Mouse (Mus musculus) activated CD4-positive, CD25-positive, alpha-beta regulatory T cell, adult 4 months (primary cell): ENCODE measurements at regions not wholly inside any gene's neighbourhood (a gene's known extent, or its start where the extent isn't known, plus 50 kb on each side); places are given as distances from the start of the nearest gene placed in this dataset.

Experiments used
- ATAC-seq: one replicate; pipeline ENCODE4 v1.8.0; 2017

DNA sequence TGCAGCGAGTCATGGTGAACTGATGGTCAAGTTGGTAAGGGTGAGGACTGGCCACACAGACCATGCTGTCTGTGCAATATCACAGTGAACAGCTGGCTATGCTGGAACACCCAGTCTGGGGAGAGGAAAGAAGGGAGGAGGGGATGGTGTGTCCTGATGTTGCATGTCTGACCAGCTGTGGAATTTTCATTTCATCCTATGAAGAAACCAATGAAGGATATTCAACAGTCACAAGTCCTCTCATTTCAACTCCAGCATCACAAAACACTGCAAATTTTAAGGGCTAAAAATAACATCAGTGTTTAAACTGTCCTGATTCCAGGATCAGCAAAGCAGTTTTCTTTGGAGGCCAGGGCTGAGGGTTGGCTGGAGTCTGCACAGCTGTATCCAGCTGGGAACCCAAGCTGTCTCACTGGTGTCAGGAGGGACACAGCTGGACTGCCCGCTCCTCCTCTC lies 503.7 kb upstream of the Nox3 start:
- no peak for ATAC-seq

DNA sequence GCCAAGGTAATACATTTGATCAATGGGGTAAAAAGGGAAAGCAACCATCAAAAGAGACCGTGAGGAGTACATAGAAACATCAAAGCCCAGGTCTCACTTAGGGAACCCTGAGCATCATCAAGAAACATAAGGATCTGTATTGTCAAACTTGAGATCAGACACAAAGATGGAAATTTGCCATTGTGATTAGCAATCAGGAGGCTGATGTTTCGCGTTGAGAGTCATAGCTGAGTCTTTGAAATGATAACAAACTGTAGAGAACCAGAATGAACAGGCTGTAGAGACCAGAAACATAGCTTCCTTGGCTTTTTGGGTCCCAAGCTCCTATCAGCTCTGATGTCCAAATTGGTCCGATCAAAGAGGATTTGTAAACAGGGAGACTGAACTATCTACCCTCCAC lies 505.2 kb upstream of the Nox3 start:
- ATAC-seq: no peak

DNA sequence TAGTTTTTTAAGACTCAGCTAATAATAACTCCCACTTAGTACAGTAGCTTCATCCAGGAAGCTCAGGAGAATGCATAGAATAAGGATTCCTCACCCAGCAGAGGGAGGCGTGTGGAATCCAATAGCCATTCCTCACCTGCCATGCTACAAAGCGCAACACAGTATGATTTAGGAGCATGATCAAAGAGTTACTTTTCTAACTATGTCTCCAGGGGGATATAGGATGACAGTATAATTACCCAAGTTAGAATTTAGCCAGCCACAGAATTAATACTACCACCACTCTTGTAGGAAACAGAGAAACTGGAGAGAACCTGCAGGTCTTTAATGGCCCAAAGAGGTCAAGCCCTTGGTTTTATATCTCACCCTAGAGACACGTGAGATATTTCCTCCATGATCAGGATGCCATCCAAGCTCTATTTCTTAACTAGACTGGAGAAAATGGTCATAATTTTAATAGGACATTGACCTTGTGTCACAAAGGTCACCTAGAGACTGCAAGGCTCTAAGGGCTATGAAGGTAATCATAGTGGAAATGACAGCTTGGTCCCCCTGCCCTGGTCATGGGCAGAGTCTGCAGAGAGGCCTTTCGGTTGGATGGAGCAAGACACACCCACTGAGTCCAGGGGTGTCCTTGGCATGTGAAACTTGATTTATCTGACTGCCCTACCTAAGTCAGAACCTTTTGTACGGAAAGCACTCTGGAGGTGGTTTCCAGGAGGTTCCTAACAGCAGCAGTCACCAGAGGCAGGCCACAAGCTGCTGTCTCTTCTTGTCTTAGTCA lies 512.3 kb upstream of the Nox3 start:
- ATAC-seq: no peak

DNA sequence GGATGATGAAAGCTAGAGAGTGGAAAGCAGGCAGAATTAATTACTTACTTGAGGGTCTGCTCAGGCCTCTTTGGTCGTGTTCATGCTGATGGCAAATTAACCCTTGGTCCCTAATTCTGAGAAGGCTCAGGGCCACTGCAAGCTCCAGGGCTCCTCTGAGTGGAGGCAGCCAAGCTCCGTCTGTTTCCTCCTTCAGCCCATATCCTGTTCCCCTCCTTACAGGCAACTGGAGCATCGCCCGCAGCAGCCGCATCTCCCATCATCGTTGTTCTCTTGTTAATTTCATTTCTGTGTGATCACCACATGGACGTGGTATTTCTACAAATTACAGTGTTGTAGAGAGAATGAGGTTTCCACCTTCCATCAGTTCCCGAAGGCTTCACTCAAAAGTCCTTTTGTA lies 513.6 kb upstream of the Nox3 start:
- no peak for ATAC-seq

DNA sequence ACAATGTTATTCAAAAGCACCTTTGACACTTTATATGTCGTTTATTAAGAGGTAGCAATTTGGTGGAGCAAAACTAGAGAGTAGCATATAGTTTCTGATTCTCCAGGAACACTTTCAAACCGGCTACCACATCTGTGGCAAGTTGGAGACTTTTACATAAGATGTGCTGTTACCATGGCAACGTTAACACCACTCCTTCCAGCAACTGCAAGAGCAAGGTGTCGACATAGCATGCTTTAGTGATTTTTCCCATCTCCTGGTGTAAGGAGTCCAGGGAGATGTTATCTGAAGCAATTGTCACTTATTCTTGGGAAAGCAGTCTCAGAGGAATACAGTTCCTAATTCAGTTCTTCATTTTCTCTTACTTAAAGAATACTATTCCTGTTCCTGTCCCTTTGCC lies 516.5 kb upstream of the Nox3 start:
- no peak for ATAC-seq

DNA sequence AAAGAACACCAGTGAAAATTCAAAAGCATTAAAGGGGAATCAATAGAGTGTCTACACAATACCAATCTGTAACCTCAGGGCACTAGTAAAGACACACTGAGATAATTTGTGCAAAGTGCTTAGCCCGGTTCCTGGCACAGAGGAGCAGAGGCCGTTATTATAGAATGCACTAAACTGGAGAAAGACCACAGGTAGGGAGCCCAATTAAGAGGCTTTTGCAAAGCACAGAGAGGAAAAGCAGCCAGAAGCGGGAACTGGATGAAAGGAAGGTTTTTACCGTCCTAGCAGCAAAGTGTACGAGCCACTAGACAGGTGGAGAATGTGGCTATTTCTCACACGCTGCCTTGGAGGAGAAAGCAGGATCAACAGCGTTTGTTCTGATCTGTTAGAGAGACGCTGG lies 518.9 kb upstream of the Nox3 start:
- no peak for ATAC-seq

DNA sequence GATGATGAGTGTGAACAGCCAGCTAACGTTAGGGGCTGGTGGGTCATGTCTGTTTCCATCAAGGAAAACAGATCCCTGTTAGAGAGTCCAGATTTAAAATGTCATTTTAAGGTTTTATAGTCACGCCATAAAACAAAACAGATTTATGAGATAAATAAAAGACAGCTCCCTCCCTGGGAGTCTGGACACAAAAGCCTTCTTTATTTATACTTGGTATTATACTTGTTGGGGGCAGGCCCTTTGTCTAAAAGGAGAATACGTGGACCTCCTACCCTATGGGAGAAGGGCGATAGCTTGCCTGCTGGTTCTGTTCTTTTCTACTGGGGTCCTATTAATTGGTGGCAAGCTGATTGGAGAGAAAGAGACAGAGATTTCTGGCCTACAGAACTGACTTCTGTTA lies 520.1 kb upstream of the Nox3 start:
- no peak for ATAC-seq

DNA sequence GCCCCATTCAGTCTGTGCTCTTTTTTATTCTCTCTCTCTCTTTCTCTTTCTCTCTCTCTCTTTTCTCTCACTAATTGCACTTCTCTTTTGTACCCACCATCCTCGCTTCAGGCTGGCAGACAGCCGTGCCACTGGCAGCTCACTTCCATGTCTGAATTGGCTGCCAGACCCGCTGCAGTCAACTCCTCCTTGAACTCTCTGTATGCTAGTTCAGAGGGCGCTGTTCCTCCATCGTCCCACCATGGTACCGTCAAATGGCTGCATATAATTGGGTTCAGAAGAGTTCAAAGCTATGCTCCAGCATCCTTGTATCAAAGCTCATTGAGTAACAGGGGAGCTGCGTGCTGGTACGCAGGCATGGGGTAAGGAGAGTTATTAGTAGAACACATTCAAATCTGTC lies 520.7 kb upstream of the Nox3 start:
- no peak for ATAC-seq

DNA sequence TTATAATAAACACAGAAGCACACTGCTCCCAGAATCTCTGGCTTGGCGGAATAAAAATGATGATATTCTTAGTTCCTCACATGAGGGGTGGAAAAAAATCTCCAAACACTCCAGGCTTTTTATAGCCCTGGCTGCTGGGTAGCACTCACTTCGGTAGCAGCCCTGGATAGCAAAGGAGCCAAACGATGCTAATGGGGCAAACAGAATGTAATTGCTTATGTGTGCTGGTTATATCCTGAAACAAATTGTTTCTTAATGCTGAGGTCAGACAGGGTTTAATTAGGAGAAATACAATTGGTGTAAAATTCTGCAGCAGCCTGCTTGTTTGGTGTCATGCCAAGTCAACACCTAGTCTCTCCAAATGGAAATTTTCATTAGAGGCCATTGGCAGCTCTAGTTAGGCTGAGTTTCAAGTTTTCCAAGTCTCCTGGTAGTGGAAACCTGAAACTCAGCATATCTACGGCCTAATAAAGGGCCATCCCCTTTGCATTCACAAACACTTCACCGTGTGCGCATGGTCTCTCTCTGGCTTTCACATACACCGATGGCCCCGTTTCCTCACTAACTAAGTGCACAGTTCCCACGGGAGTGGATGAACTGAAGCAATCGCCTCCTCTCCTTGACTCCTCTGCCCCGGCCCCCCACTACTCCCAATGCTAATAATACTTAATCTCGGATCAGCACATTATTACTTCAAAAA lies 524.8 kb upstream of the Nox3 start:
- ATAC-seq: no peak

DNA sequence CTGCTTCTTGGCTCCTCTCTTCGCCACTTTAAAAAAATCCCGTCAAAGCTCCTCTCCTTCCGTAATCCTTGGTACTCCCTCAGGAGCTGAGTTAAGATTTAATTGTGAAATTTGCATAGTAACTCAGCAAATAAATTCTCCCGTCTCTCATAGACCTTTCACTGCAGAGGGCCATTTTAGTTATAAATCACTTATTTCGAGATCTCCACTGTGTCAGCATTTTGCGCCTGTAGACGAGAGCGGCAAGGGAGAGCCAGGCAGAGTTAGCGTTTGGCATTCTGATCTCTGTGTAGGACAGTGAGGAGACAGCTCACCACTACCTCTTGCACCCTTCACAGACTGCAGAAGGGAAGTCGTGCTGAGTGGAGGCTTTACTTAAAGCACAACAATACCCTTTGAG lies 531.8 kb upstream of the Nox3 start:
- no peak for ATAC-seq

DNA sequence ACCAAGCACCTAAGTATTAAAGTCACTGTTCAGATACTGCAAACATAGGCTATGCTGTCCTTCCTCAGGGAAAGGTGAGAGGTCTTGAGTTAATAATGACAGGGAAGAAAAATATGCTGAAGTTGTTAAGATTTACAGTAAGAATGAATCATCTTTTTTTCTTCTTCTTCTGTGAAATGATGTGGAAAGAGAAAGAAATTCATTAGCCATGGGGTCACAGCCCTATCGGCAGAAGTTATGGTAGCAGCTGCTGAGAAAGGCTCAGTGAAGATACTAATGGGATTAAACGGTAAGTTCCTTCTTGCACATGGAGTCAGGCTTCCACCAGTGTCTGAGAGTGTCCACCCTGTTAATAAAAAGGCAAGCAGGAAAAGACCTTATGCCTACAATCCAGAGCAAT lies 533.9 kb upstream of the Nox3 start:
- no peak for ATAC-seq

DNA sequence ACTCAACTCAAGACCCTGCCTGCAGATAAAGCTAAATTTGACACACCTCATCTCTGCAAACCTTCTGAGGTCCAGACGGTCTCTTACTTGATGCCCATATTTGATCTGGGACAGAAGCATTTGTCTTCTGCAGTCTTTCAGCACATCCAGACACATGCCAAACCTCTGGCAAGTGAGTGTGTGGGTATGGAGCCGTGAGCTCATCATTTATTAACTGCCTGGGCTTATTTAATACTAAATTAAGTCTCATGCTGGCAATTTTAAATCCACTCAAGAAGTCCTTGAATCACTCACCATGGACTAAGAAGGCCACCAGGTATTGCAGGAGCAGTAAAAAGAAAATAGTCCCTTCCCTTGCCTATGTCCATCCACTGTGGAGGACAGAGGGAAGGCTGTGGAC lies 554.4 kb upstream of the Nox3 start:
- no peak for ATAC-seq

DNA sequence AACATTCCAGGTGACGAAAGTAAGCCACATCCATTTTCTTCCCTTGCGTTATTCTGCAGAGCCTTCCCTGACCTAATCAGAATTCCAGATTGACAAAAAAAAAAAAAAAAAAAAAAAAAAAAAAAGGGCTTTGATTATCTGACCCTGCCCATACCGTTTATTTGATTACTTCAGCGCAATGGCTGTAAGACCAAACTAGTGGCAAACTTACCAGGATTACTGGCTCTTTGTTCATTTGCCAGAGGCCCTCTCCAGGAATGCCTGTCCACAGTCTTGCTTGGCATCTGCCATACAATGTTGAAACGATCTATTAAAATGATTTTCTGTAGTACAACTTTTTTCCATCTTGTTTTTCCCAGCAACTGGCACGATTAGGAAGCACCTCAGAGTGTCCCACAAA lies 569.4 kb upstream of the Nox3 start:
- no peak for ATAC-seq

DNA sequence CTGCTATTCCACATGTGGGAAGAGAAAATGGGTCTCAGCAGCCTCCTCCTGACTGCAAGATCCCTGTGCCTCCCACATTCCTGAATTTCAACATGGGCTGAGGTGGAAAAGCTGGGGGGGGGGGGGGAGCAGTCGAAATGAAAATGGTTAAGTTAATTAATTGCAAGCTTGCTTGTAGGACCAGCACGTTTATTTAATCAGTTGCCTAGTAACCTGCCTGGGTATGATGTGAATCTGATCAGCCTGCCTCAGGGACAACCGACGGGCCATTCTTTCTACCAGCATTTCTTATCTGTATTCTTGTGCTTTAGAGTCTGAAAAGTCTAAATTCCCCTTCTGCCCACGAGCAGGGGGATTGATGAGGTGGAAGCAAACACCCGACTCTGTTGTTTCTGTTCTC lies 569.9 kb upstream of the Nox3 start:
- ATAC-seq: no peak

DNA sequence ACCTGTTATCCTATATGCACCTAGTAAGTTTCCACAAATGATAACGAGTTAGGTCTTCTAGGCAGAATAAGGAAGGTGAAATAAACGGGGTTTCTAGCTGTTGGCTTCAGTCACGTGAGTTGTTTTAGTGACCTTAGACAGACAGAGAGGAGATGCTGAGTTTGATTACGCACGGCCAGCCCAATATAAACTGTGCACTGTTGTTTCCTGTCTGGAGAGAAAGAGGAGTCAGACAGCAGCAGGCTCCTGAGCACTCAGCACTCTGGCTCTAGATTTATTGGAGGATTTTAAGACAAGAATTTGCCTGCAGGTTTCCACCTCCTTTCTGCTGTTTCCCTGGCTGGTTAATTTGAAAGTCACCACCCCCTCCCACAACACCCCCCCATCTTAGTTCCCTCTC lies 570.4 kb upstream of the Nox3 start:
- no peak for ATAC-seq

DNA sequence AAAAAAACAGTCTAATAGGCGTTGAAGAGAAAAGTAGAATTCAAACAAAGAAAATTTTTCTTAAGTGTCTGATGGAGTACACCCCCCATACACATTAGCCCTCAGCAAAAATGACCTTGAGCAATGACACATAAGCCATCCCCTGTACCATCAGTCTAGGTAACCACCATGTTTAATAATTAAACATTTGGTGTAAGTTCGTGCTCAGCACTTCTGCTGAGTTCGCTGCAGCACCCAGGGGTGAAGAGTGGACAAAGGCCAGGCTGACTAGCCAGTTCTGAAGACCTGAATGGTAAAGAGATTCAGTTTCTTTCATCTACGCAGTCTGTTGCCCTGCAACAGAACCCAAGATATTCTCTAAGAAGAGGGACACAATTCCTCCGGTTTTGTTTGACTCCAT lies 572.3 kb upstream of the Nox3 start:
- no peak for ATAC-seq

DNA sequence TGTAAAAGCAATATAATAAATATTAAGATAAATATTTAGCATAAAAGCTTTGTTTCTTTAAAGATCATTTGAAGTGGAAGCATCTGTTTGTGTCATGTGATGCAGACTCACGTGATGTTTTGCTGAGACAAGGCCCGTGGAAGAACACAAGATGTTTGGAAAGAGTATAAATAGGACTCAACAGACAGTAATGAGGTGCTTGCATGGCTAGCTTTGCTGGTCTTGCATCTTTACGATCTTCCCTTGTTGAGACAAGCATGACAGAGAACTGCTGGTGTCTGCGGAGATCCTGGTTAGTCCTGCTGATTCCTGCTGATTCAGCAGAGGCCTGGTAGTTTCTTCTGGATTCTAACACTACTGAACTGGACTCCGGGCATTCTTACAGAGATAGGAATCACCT lies 576.4 kb upstream of the Nox3 start:
- no peak for ATAC-seq

DNA sequence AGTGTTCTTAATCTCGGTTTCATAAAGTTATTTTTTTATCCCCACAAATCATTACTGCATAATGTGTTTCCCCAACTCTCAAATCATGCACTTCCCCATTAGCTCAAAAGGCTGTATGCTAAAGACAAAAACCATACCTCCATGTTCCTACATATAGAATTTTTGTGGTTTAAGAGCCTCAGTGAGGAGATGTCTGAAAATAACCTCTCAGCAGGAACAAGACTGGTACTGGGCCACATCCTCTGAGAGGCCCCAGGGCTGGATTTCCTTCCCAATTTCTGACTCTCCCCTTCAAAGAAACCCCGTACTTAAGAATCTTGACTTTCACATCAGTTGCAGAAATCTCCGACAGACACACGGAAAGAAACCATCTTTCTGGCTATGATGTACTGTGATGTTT lies 580.7 kb upstream of the Nox3 start:
- ATAC-seq: no peak

DNA sequence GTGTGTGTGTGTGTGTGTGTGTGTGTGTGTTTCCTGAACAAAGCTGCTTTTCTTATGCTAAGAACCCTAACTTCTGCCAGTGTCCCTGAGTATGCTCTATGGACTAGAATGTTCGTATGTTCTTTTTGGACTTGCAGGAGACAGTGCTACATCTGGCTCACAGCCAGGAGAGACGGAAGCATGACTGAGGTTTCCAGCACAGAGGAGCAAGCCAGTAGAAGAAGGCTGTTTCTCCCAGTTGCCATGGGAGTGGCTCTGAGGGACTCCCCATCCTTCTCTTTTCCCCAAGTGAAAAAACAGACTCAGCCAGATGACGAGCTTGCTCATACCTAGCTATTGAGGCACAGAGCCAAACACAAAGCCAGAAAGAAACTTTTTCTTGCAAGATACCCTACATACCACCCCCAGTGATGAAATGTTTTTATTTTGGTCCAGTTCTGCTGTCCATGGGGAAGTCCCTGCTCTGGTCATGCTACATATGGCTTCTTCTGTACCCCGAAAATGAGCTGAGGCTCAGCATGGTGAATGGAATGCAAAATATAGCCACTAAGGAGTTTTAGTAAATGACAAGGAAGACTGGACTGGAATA lies 582.3 kb upstream of the Nox3 start:
- no peak for ATAC-seq

DNA sequence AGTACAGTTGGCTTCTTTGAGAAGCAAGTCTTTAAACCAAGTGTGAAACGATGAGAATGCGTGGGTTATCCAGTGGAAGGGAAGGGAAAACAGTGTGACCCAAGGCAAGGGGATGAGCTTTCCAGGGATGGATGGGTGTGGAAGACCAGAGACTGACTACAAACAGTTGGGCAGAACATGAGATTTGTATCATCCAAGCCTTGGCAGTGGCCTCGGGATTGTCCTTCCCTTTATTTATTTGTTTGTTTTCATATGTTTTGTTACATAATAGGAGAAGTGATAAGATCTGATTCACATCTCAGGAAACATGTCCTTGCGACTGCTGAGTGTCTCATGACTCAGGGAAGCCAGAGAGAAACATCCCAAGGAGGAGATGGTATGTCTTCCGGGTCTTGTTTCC lies 585.4 kb upstream of the Nox3 start:
- no peak for ATAC-seq

DNA sequence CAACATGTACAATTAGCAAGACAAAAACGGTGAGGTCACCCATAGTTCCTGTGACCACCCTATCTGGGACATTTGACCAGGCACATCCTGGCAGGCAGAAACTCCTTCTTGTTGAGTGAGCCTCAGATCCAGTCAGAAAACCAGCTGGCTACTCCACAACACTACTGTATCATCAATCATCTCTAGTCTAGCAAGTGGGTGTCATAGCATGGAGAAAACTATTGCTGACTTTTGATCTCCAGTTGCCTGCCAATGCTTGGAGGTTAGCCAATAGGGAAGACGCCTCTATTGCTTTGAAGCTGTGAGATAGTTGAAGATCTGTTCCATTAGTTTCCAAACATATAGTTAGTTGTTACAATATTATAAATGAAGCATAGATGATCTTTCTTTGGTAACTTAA lies 595.4 kb upstream of the Nox3 start:
- no peak for ATAC-seq

DNA sequence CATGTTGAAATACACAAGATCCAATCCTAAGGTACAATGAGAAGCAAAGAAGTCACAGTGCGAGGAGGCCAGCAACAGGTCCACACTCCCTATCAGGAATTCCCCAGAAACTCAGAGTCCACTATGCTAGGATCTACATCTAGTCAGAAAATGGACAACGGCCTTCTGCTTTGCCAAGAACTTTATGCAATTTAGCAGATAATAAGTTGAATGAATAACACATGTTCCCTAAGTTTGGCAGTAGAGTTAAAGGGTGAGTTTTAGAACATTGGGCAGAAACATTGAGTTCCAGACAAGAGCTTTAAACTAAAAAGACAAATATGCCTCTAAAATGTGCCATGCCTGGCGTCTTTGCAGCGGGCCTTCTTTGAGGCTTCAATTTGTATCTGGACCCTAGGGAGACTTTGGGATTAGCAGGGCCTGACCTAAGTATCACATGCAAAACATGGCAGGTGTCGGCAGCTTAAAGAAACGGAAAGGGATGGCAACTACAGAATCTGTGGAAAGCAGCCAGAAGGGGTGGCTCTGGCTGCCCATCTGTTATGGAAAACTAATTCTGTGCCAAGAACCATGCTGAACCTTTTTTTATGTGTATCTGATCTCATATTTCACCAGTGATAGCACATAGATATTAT lies 600.6 kb upstream of the Nox3 start:
- no peak for ATAC-seq

DNA sequence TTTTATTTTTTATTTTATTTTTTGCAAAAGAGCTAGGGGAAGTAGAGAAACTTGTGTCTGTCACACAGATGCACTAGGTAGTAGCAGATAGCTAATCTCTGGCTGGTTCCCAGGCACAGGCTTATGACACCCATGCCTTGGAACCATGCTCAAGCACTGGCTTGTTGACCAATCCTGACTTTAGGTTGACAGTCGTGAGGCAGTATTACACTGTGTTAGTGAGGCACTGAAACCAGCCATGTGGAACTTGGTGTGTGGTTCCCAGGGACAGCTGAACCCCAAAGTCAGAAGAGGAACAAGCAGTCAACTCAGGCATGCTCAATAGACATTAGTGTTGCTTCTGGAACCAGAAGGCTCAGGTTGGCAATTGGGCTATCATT lies 601.1 kb upstream of the Nox3 start:
- ATAC-seq: no peak
